Mouse (Mus musculus): ENCODE results near the gene Fgfrl1. TPM values are rescaled to one million over a fixed set of nuclear protein-coding genes. Genes with fewer than 3 reads are reported as not detected.
A peak's percentile ranks its signal among the peaks of the same experiment; 100 is the strongest.

The Fgfrl1 gene
- polyA plus RNA-seq, 1 experiment from 2014 or later = 6.9 TPM

- Histone ChIP-seq H3K27me3 (no peaks in the 10 kb centered on the region), H3K36me3 (peaks cover 77% of the 10 kb centered on the region), H3K9me3 (no peaks in the 10 kb centered on the region), H3K4me3 (no peak overlapping the region), H3K9ac (no peak overlapping the region), H3K4me2 (no peak overlapping the region), H3K27ac (replicated peaks) (no peak overlapping the region), H3K4me1 (replicated peaks) (peaks cover 22% of the 10 kb centered on the region)
- WGBS = 94% methylated on average over 9 of the region's 9 CpGs
- ATAC-seq (ENCODE audit: low read depth) = no peak
Measured at GRCm38 (mm10) chr5:108655381-108655780, 36.8 kb upstream of the Fgfrl1 start.

- H3K27ac ChIP-seq (replicated peaks) = no peak overlapping the region
- ATAC-seq (ENCODE audit: low read depth) = no peak
- H3K9me3 ChIP-seq = no peaks in the 10 kb centered on the region
- H3K4me3 ChIP-seq = no peak overlapping the region
- peaks cover 70% of the 10 kb centered on the region for H3K36me3 ChIP-seq
- H3K9ac ChIP-seq = no peak overlapping the region
- no peak overlapping the region for H3K4me2 ChIP-seq
- H3K4me1 ChIP-seq (replicated peaks) = peaks cover 25% of the 10 kb centered on the region
- no peaks in the 10 kb centered on the region for H3K27me3 ChIP-seq
- 96% methylated on average over 15 of the region's 15 CpGs for WGBS
Measured at GRCm38 (mm10) chr5:108655891-108656650, 36.1 kb upstream of the Fgfrl1 start.

GRCm38 (mm10) chr5:108657406-108657805, 34.8 kb upstream of the Fgfrl1 start:
- Histone ChIP-seq H3K4me3 (no peak overlapping the region), H3K9me3 (no peaks in the 10 kb centered on the region), H3K27me3 (no peaks in the 10 kb centered on the region), H3K4me1 (replicated peaks) (peaks cover 25% of the 10 kb centered on the region), H3K4me2 (no peak overlapping the region), H3K27ac (replicated peaks) (no peak overlapping the region), H3K36me3 (peaks cover 62% of the 10 kb centered on the region), H3K9ac (no peak overlapping the region)
- 81% methylated on average over 5 of the region's 5 CpGs for WGBS
- no peak for ATAC-seq (ENCODE audit: low read depth)

- Histone ChIP-seq H3K27me3 (no peaks in the 10 kb centered on the region), H3K4me2 (0 out of 2 replicates have a peak overlapping the region, but pooled peaks have one; percentile 71), H3K4me1 (replicated peaks) (peaks cover 25% of the 10 kb centered on the region), H3K27ac (replicated peaks) (no peak overlapping the region), H3K36me3 (peaks cover 50% of the 10 kb centered on the region), H3K4me3 (no peak overlapping the region), H3K9me3 (no peaks in the 10 kb centered on the region), H3K9ac (0 out of 2 replicates have a peak overlapping the region, but pooled peaks have one; percentile 12)
- WGBS = 76% methylated on average over 1 of the region's 1 CpGs
- no peak for ATAC-seq (ENCODE audit: low read depth)
Measured at GRCm38 (mm10) chr5:108658611-108659010, 33.6 kb upstream of the Fgfrl1 start.

- peaks cover 25% of the 10 kb centered on the region for H3K4me1 ChIP-seq (replicated peaks)
- H3K9ac ChIP-seq = peak within 1 kb of the TSS; percentile 93
- H3K36me3 ChIP-seq = peaks cover 36% of the 10 kb centered on the region
- peak within 1 kb of the TSS; percentile 71 for H3K4me2 ChIP-seq
- H3K4me3 ChIP-seq = peak within 1 kb of the TSS; percentile 76
- H3K27ac ChIP-seq (replicated peaks) = peak within 1 kb of the TSS; percentile 50; the same call in 1 of the 2 replicates
- H3K9me3 ChIP-seq = no peaks in the 10 kb centered on the region
- no peaks in the 10 kb centered on the region for H3K27me3 ChIP-seq
- WGBS = 9% methylated on average over 24 of the region's 24 CpGs
- peak; percentile 59 for ATAC-seq (ENCODE audit: low read depth)
Measured at GRCm38 (mm10) chr5:108659698-108660631, 32.2 kb upstream of the Fgfrl1 start, which contains the start of gene Idua. Idua (plus strand) TSS chr5:108660331.

- Histone ChIP-seq H3K4me2 (peak overlapping the region; percentile 71), H3K27ac (replicated peaks) (peak overlapping the region; percentile 50; the same call in 1 of the 2 replicates), H3K27me3 (no peaks in the 10 kb centered on the region), H3K9me3 (no peaks in the 10 kb centered on the region), H3K4me1 (replicated peaks) (peaks cover 25% of the 10 kb centered on the region), H3K4me3 (peak overlapping the region; percentile 76), H3K36me3 (peaks cover 28% of the 10 kb centered on the region), H3K9ac (peak overlapping the region; percentile 93)
- peak; percentile 98 for ATAC-seq (ENCODE audit: low read depth)
- WGBS = 11% methylated on average over 36 of the region's 36 CpGs
Measured at GRCm38 (mm10) chr5:108660632-108661268, 31.4 kb upstream of the Fgfrl1 start.

- 86% methylated on average over 4 of the region's 4 CpGs for WGBS
- ATAC-seq (ENCODE audit: low read depth) = no peak
Measured at GRCm38 (mm10) chr5:108662772-108663171, 29.4 kb upstream of the Fgfrl1 start.

GRCm38 (mm10) chr5:108665066-108665465, 27.1 kb upstream of the Fgfrl1 start:
- no peak overlapping the region for H3K27ac ChIP-seq (replicated peaks)
- no peak for ATAC-seq (ENCODE audit: low read depth)
- H3K9ac ChIP-seq = no peak overlapping the region
- H3K27me3 ChIP-seq = no peaks in the 10 kb centered on the region; the same call in 1 of the 2 replicates
- no peak overlapping the region for H3K4me2 ChIP-seq
- H3K4me3 ChIP-seq = no peak overlapping the region
- no peaks in the 10 kb centered on the region for H3K9me3 ChIP-seq
- WGBS = 46% methylated on average over 3 of the region's 3 CpGs
- no peaks in the 10 kb centered on the region for H3K36me3 ChIP-seq
- H3K4me1 ChIP-seq (replicated peaks) = peaks cover 21% of the 10 kb centered on the region

More at GRCm38 (mm10) chr5:108662772-108663171, 29.4 kb upstream of the Fgfrl1 start:
- Histone ChIP-seq H3K27me3 (no peaks in the 10 kb centered on the region; the same call in 1 of the 2 replicates), H3K9ac (no peak overlapping the region), H3K4me1 (replicated peaks) (peaks cover 25% of the 10 kb centered on the region), H3K4me2 (no peak overlapping the region), H3K4me3 (no peak overlapping the region), H3K36me3 (peaks cover 9% of the 10 kb centered on the region), H3K27ac (replicated peaks) (no peak overlapping the region), H3K9me3 (no peaks in the 10 kb centered on the region)

- no peaks in the 10 kb centered on the region for H3K9me3 ChIP-seq
- H3K4me3 ChIP-seq = no peak overlapping the region
- H3K27ac ChIP-seq (replicated peaks) = no peak overlapping the region
- WGBS = 81% methylated on average over 2 of the region's 2 CpGs
- no peaks in the 10 kb centered on the region; the same call in 1 of the 2 replicates for H3K27me3 ChIP-seq
- no peak overlapping the region for H3K4me2 ChIP-seq
- H3K4me1 ChIP-seq (replicated peaks) = peaks cover 21% of the 10 kb centered on the region
- no peak for ATAC-seq (ENCODE audit: low read depth)
- H3K9ac ChIP-seq = no peak overlapping the region
- peaks cover 10% of the 10 kb centered on the region for H3K36me3 ChIP-seq
Measured at GRCm38 (mm10) chr5:108667370-108667769, 24.8 kb upstream of the Fgfrl1 start.

- Histone ChIP-seq H3K9me3 (no peaks in the 10 kb centered on the region), H3K27ac (replicated peaks) (peak overlapping the region; percentile 83), H3K4me2 (peak overlapping the region; percentile 63), H3K36me3 (peaks cover 20% of the 10 kb centered on the region), H3K4me3 (peak overlapping the region; percentile 52), H3K4me1 (replicated peaks) (peaks cover 21% of the 10 kb centered on the region), H3K9ac (peak overlapping the region; percentile 74), H3K27me3 (no peaks in the 10 kb centered on the region; the same call in 1 of the 2 replicates)
- ATAC-seq (ENCODE audit: low read depth) = peak; percentile 7; the same call in 1 of the 2 replicates
- 14% methylated on average over 3 of the region's 3 CpGs for WGBS
Measured at GRCm38 (mm10) chr5:108668387-108668932, 23.7 kb upstream of the Fgfrl1 start.
